Mouse (Mus musculus): ENCODE results near the gene Zic5.
"Not testable (repeated sequence)": the region's sequence is repeated elsewhere in the genome, so short reads cannot be mapped to it uniquely, and the experiment has no call there.

- TF ChIP-seq CTCF (conservative IDR thresholded peaks at IDR 0.05; ENCODE audit: insufficient read depth, insufficient read length, low read depth, low read length); POLR2A (IDR thresholded peaks at IDR 0.05; ENCODE audit: low read depth, low read length): not testable (repeated sequence)
Observed at GRCm38 (mm10) chr14:122459332-122459731, 6.1 kb downstream of the Zic5 start.

Data from kidney, adult 2 months (tissue).